Mouse (Mus musculus): ENCODE data around the gene Il11. TPM values are rescaled to one million over a fixed set of nuclear protein-coding genes. Genes with fewer than 3 reads are reported as not detected.
"Not testable (repeated sequence)": the region's sequence is repeated elsewhere in the genome, so short reads cannot be mapped to it uniquely, and the experiment has no call there.

Gene Il11
- polyA plus RNA-seq (2015; fragmentation: Nextera tagmentation; extraction: Ambion mirVana): 0.56 and 1.2 TPM in 2 replicates

GRCm38 (mm10) chr7:4782759-4783158 lies at the start of gene Il11, which contains the start of gene Tmem190:
Gene Il11, minus strand, starts transcription at chr7:4782859.
Gene Tmem190, plus strand, starts transcription at chr7:4782937.
- Histone ChIP-seq H3K4me2 (replicated peaks) (no peak within 1 kb of the TSS), H3K9me3 (no peaks in the 10 kb centered on the region), H3K9ac (replicated peaks) (no peak within 1 kb of the TSS), H3K4me1 (no peaks in the 10 kb centered on the region), H3K4me3 (no peak within 1 kb of the TSS), H3K27ac (replicated peaks) (no peak within 1 kb of the TSS), H3K27me3 (peaks cover 31% of the 10 kb centered on the region), H3K36me3 (no peaks in the 10 kb centered on the region)
- no peak for ATAC-seq (replicated peaks)
- 73% methylated on average over 2 of the region's 2 CpGs for WGBS

- Histone ChIP-seq H3K4me1 (peaks cover 1% of the 10 kb centered on the region; the same call in 1 of the 2 replicates), H3K9me3 (no peaks in the 10 kb centered on the region), H3K4me2 (replicated peaks) (no peak overlapping the region), H3K36me3 (peaks cover 16% of the 10 kb centered on the region), H3K4me3 (no peak overlapping the region), H3K27ac (replicated peaks) (no peak overlapping the region), H3K27me3 (no peaks in the 10 kb centered on the region), H3K9ac (replicated peaks) (no peak overlapping the region)
- ATAC-seq (replicated peaks): no peak
- 7% methylated on average over 12 of the region's 12 CpGs for WGBS
These were observed 47.8 kb upstream of the Il11 start for GRCm38 (mm10) chr7:4830476-4830875.

- Histone ChIP-seq H3K4me2 (replicated peaks) (no peak overlapping the region), H3K4me1 (no peaks in the 10 kb centered on the region), H3K9me3 (no peaks in the 10 kb centered on the region), H3K9ac (replicated peaks) (no peak overlapping the region), H3K36me3 (peaks cover 13% of the 10 kb centered on the region), H3K27ac (replicated peaks) (no peak overlapping the region), H3K4me3 (no peak overlapping the region), H3K27me3 (no peaks in the 10 kb centered on the region)
- 54% methylated on average over 4 of the region's 4 CpGs for WGBS
- ATAC-seq (replicated peaks): no peak
These were observed 42.7 kb upstream of the Il11 start for GRCm38 (mm10) chr7:4825365-4825764.

GRCm38 (mm10) chr7:4822162-4822907 lies 39.7 kb upstream of the Il11 start:
- ATAC-seq (replicated peaks): no peak
- no peaks in the 10 kb centered on the region for H3K9me3 ChIP-seq
- H3K36me3 ChIP-seq: no peaks in the 10 kb centered on the region
- no peak overlapping the region for H3K9ac ChIP-seq (replicated peaks)
- no peaks in the 10 kb centered on the region for H3K4me1 ChIP-seq
- H3K27ac ChIP-seq (replicated peaks): no peak overlapping the region
- H3K4me3 ChIP-seq: no peak overlapping the region
- no peaks in the 10 kb centered on the region for H3K27me3 ChIP-seq
- H3K4me2 ChIP-seq (replicated peaks): no peak overlapping the region
- WGBS: 70% methylated on average over 6 of the region's 6 CpGs

- no peaks in the 10 kb centered on the region for H3K9me3 ChIP-seq
- ATAC-seq (replicated peaks): no peak
- no peaks in the 10 kb centered on the region for H3K27me3 ChIP-seq
- no peaks in the 10 kb centered on the region for H3K36me3 ChIP-seq
- no peak overlapping the region for H3K4me2 ChIP-seq (replicated peaks)
- H3K4me3 ChIP-seq: no peak overlapping the region
- no peak overlapping the region for H3K27ac ChIP-seq (replicated peaks)
- WGBS: 56% methylated on average over 4 of the region's 4 CpGs
- no peaks in the 10 kb centered on the region for H3K4me1 ChIP-seq
- H3K9ac ChIP-seq (replicated peaks): no peak overlapping the region
These were observed 39.0 kb upstream of the Il11 start for GRCm38 (mm10) chr7:4821690-4822089.

GRCm38 (mm10) chr7:4820925-4821324 lies 38.3 kb upstream of the Il11 start:
- H3K4me1 ChIP-seq, H3K4me3 ChIP-seq: not testable (repeated sequence)
- WGBS: 97% methylated on average over 7 of the region's 7 CpGs

GRCm38 (mm10) chr7:4816559-4816958 lies 33.9 kb upstream of the Il11 start:
- H3K9me3 ChIP-seq: no peaks in the 10 kb centered on the region
- no peaks in the 10 kb centered on the region for H3K36me3 ChIP-seq
- H3K4me3 ChIP-seq: no peak overlapping the region
- no peaks in the 10 kb centered on the region for H3K27me3 ChIP-seq
- no peak overlapping the region for H3K27ac ChIP-seq (replicated peaks)
- ATAC-seq (replicated peaks): no peak
- no peak overlapping the region for H3K9ac ChIP-seq (replicated peaks)
- peaks cover 7% of the 10 kb centered on the region for H3K4me1 ChIP-seq
- no peak overlapping the region for H3K4me2 ChIP-seq (replicated peaks)

More at GRCm38 (mm10) chr7:4820925-4821324, 38.3 kb upstream of the Il11 start:
- not testable (repeated sequence) for H3K27ac ChIP-seq (replicated peaks); H3K9me3 ChIP-seq; H3K9ac ChIP-seq (replicated peaks); H3K36me3 ChIP-seq; H3K27me3 ChIP-seq; H3K4me2 ChIP-seq (replicated peaks); ATAC-seq (replicated peaks)

GRCm38 (mm10) chr7:4813105-4813791 lies 30.6 kb upstream of the Il11 start:
- Histone ChIP-seq H3K4me3 (peak overlapping the region; percentile 77), H3K36me3 (peaks cover 14% of the 10 kb centered on the region), H3K4me2 (replicated peaks) (peak overlapping the region; percentile 81), H3K9ac (replicated peaks) (peak overlapping the region; percentile 50), H3K9me3 (no peaks in the 10 kb centered on the region), H3K27me3 (no peaks in the 10 kb centered on the region), H3K27ac (replicated peaks) (peak overlapping the region; percentile 99), H3K4me1 (peaks cover 34% of the 10 kb centered on the region)
- no peak for ATAC-seq (replicated peaks)
- WGBS: 25% methylated on average over 8 of the region's 8 CpGs

- Histone ChIP-seq H3K4me2 (replicated peaks) (peak within 1 kb of the TSS; percentile 81), H3K9ac (replicated peaks) (peak within 1 kb of the TSS; percentile 81), H3K27me3 (no peaks in the 10 kb centered on the region), H3K36me3 (peaks cover 18% of the 10 kb centered on the region), H3K4me1 (peaks cover 34% of the 10 kb centered on the region), H3K27ac (replicated peaks) (peak within 1 kb of the TSS; percentile 99), H3K9me3 (no peaks in the 10 kb centered on the region), H3K4me3 (peak within 1 kb of the TSS; percentile 77)
- 0% methylated on average over 62 of the region's 62 CpGs for whole genome bisulfite sequencing
- peak; percentile 99 for ATAC-seq (replicated peaks)
These were observed 29.8 kb upstream of the Il11 start, which contains the start of gene Ube2s for GRCm38 (mm10) chr7:4812303-4813104. Gene Ube2s, minus strand, starts transcription at chr7:4812590.

- ATAC-seq (replicated peaks): no peak
- Histone ChIP-seq H3K27ac (replicated peaks) (peak overlapping the region; percentile 99), H3K9me3 (no peaks in the 10 kb centered on the region), H3K9ac (replicated peaks) (peak overlapping the region; percentile 81), H3K36me3 (peaks cover 24% of the 10 kb centered on the region), H3K27me3 (no peaks in the 10 kb centered on the region), H3K4me3 (peak overlapping the region; percentile 77), H3K4me1 (peaks cover 34% of the 10 kb centered on the region), H3K4me2 (replicated peaks) (peak overlapping the region; percentile 81)
- WGBS: 0% methylated on average over 31 of the region's 36 CpGs
These were observed 29.2 kb upstream of the Il11 start for GRCm38 (mm10) chr7:4811842-4812302.

- H3K4me1 ChIP-seq: peaks cover 34% of the 10 kb centered on the region
- H3K4me2 ChIP-seq (replicated peaks): peak overlapping the region; percentile 81
- H3K4me3 ChIP-seq: peak overlapping the region; percentile 77
- H3K27ac ChIP-seq (replicated peaks); H3K9me3 ChIP-seq; ATAC-seq (replicated peaks); H3K27me3 ChIP-seq: not testable (repeated sequence)
- H3K36me3 ChIP-seq: peaks cover 32% of the 10 kb centered on the region
- H3K9ac ChIP-seq (replicated peaks): peak overlapping the region; percentile 81
- 33% methylated on average over 10 of the region's 10 CpGs for WGBS
These were observed 28.5 kb upstream of the Il11 start for GRCm38 (mm10) chr7:4811131-4811530.

GRCm38 (mm10) chr7:4806716-4807115 lies 24.1 kb upstream of the Il11 start:
- H3K9ac ChIP-seq (replicated peaks): no peak overlapping the region
- WGBS: 93% methylated on average over 7 of the region's 7 CpGs
- H3K27ac ChIP-seq (replicated peaks): no peak overlapping the region
- no peak overlapping the region for H3K4me2 ChIP-seq (replicated peaks)
- peaks cover 27% of the 10 kb centered on the region for H3K4me1 ChIP-seq
- ATAC-seq (replicated peaks): no peak
- H3K36me3 ChIP-seq: peaks cover 46% of the 10 kb centered on the region
- no peaks in the 10 kb centered on the region for H3K9me3 ChIP-seq
- H3K4me3 ChIP-seq: no peak overlapping the region
- no peaks in the 10 kb centered on the region for H3K27me3 ChIP-seq

Measured in forebrain, embryonic 15.5 days (tissue).